ENCODE assay signal across 8 mouse cellular contexts in the genomic region with DNA sequence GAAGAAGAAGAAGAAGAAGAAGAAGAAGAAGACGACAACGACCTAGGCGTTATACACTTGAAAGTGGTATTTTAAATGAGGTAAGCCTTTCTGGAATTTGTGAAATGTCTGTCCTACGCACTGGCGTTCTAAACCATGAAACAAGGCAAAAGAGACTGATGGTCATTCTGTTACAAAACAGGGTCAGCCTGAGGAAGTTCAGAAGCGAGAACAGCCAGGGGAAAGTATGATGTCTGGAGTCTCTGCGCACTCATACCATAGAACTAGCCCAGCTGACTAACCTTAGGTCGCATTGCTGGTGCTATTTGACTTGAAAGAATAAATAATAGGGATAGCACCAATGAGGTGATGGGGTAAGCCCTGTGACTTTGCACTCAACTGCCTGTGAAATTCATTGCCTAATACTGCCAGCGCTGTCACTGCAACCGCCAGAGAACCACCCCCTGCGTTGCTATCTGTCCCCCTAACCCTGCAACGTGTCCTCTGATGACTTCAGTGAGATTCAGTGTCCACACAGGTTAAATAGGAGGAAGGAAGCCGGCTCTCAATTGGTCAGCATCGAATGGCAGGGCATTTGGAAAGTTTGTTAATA.
DNase-seq lines count a peak whose midpoint lies in the region; ATAC-seq and TF ChIP-seq lines count a peak whose summit lies in the region.

No protein-coding gene starts in this region.

- H3K4me3 ChIP-seq in testis, adult 2 months (ENCODE audit: control insufficient read depth, low read depth, low read length) = peak overlapping the region; percentile 20
- peak overlapping the region; percentile 31; the same call in 1 of the 2 replicates for H3K4me3 ChIP-seq in forebrain, embryonic 13.5 days
- H3K4me3 ChIP-seq in limb, embryonic 14.5 days (replicated peaks; ENCODE audit: low read length) = peak overlapping the region; percentile 37
- peak overlapping the region; percentile 35 for H3K4me3 ChIP-seq in midbrain, embryonic 13.5 days (replicated peaks)

- H3K27ac ChIP-seq in testis, adult 2 months (ENCODE audit: control insufficient read depth, insufficient read depth, low read depth, low read length) = peak overlapping the region; percentile 55
- no peak overlapping the region for H3K27ac ChIP-seq in forebrain, embryonic 13.5 days
- H3K27ac ChIP-seq in limb, embryonic 14.5 days (replicated peaks; ENCODE audit: low read depth, low read length) = no peak overlapping the region
- H3K27ac ChIP-seq in midbrain, embryonic 13.5 days = peak overlapping the region; percentile 63; the same call in 1 of the 2 replicates

- H3K4me1 ChIP-seq in testis, adult 2 months (ENCODE audit: control insufficient read depth, insufficient read depth, low read length) = peaks cover 12% of the 10 kb centered on the region
- peaks cover 18% of the 10 kb centered on the region for H3K4me1 ChIP-seq in forebrain, embryonic 13.5 days
- peaks cover 20% of the 10 kb centered on the region for H3K4me1 ChIP-seq in limb, embryonic 14.5 days (ENCODE audit: control insufficient read depth, insufficient read depth, low read length)
- H3K4me1 ChIP-seq in midbrain, embryonic 13.5 days (replicated peaks) = peaks cover 20% of the 10 kb centered on the region

- no peak for DNase-seq in testis, postnatal 14 days (ENCODE audit: low spot score)
- no peak for DNase-seq in limb, embryonic 14.5 days (ENCODE audit: low spot score)
- no peak for DNase-seq in urinary bladder, postnatal 14 days (ENCODE audit: low spot score)
- DNase-seq in frontal cortex, postnatal 25 days (ENCODE audit: low spot score in 2 of 2) = no peak

- no peaks in the 10 kb centered on the region for H3K36me3 ChIP-seq in testis, adult 2 months (ENCODE audit: control insufficient read depth, insufficient read depth, low read length)
- H3K36me3 ChIP-seq in forebrain, embryonic 13.5 days (ENCODE audit: poor library complexity, severe bottlenecking) = no peaks in the 10 kb centered on the region
- H3K36me3 ChIP-seq in limb, embryonic 14.5 days (ENCODE audit: control insufficient read depth, insufficient read depth, low read length) = no peaks in the 10 kb centered on the region
- H3K36me3 ChIP-seq in midbrain, embryonic 13.5 days = no peaks in the 10 kb centered on the region

- TF ChIP-seq CTCF in testis, adult 2 months (IDR thresholded peaks at IDR 0.05; ENCODE audit: control insufficient read depth, insufficient read depth, insufficient replicate concordance, low read depth, low read length) = no peak

- no peaks in the 10 kb centered on the region for H3K27me3 ChIP-seq in testis, adult 2 months (ENCODE audit: control insufficient read depth, insufficient read depth, low read length)
- H3K27me3 ChIP-seq in forebrain, embryonic 13.5 days = no peaks in the 10 kb centered on the region
- H3K27me3 ChIP-seq in limb, embryonic 14.5 days (ENCODE audit: control insufficient read depth, insufficient read depth, low read length) = 0 out of 2 replicates have a peak, but pooled peaks cover 5% of the 10 kb centered on the region
- H3K27me3 ChIP-seq in midbrain, embryonic 13.5 days = no peaks in the 10 kb centered on the region

- ATAC-seq in forebrain, embryonic 13.5 days = peak; percentile 3; the same call in 1 of the 2 replicates
- ATAC-seq in limb, embryonic 14.5 days (ENCODE audit: low FRiP score, low read depth) = 0 out of 2 replicates have a peak, but pooled peaks have one; percentile 2
- peak; percentile 11; the same call in 1 of the 2 replicates for ATAC-seq in midbrain, embryonic 13.5 days
- ATAC-seq in cerebellum, adult (ENCODE audit: insufficient number of reproducible peaks, low FRiP score, low TSS enrichment) = no peak

- 48% methylated on average over 14 of the region's 14 CpGs for WGBS in forebrain, embryonic 13.5 days
- 34% methylated on average over 14 of the region's 14 CpGs for WGBS in limb, embryonic 14.5 days
- WGBS in midbrain, embryonic 13.5 days = 48% methylated on average over 14 of the region's 14 CpGs

- no peak for TF ChIP-seq POLR2A in testis, adult 2 months (IDR thresholded peaks at IDR 0.05; ENCODE audit: control insufficient read depth, low read depth, low read length)
- TF ChIP-seq POLR2A in limb, embryonic 14.5 days (IDR thresholded peaks at IDR 0.05; ENCODE audit: borderline replicate concordance, extremely low read depth, insufficient read depth, insufficient read length) = no peak

- H3K9ac ChIP-seq in forebrain, embryonic 13.5 days = 0 out of 2 replicates have a peak overlapping the region, but pooled peaks have one; percentile 18
- no peak overlapping the region for H3K9ac ChIP-seq in limb, embryonic 14.5 days (ENCODE audit: low read depth, low read length, severe bottlenecking)
- H3K9ac ChIP-seq in midbrain, embryonic 13.5 days (replicated peaks) = no peak overlapping the region

- peak overlapping the region; percentile 59 for H3K4me2 ChIP-seq in forebrain, embryonic 13.5 days
- H3K4me2 ChIP-seq in limb, embryonic 14.5 days (replicated peaks; ENCODE audit: low read depth, low read length, severe bottlenecking) = peak overlapping the region; percentile 65
- H3K4me2 ChIP-seq in midbrain, embryonic 13.5 days (replicated peaks) = peak overlapping the region; percentile 57

- no peaks in the 10 kb centered on the region for H3K9me3 ChIP-seq in forebrain, embryonic 13.5 days (replicated peaks)
- H3K9me3 ChIP-seq in limb, embryonic 14.5 days (ENCODE audit: control insufficient read depth, low read length) = no peaks in the 10 kb centered on the region
- no peaks in the 10 kb centered on the region for H3K9me3 ChIP-seq in midbrain, embryonic 13.5 days

Comparison
In these comparisons a context has a peak if more than half of its experiments do, and no peak if none do; other contexts are left out.
1. H3K27ac ChIP-seq: peak in testis, adult 2 months (single experiment) and midbrain, embryonic 13.5 days (single experiment); none in forebrain, embryonic 13.5 days (single experiment) and limb, embryonic 14.5 days (single experiment).
2. Peak in every context shown above with its lines, with median percentiles within 50 percentile points of each other: H3K4me3 ChIP-seq and H3K4me2 ChIP-seq.